Mouse (Mus musculus): ENCODE data around the gene Mettl5. TPM values are rescaled to one million over a fixed set of nuclear protein-coding genes. Genes with fewer than 3 reads are reported as not detected.
A peak's percentile ranks its signal among the peaks of the same experiment; 100 is the strongest.

Gene Mettl5
- polyA plus RNA-seq, 1 experiment: 19.4 TPM

DNA sequence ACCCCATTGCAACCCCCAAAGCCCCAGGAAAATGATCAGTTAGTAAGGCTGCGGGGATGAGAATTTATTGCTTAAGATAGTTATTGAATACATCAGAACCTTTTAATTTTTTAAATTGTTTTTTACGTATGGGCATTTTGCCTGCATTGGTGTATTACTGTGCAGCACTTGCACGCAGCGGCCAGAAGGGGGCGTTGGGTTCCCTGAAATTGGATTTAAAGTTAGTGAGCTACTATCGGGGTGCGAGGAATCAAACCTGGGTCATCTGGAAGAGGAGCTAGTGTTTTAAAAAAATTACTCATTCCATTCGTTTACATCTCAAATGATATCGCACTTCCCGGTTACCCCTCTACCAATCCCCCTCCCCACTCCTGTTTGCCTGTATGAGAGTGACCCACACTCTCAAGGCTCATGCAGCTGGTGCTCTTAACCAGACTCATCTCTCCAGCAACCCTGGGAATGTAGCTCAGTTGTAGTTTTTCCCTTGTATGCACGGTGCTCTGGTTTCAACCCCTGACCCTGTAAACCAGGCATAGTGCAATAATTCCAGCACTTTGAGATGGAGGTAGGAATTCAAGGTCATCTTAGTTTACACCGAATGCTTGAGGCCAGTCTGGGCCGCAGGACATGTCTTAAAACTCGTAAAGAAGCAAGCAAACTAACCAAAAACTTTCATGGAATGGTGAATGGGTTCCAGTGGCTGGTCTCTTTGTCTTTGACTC is 10.2 kb upstream of the Mettl5 start:
- H3K27ac ChIP-seq (ENCODE audit: insufficient read depth, low read depth, low read length): no peak overlapping the region
- peaks cover 2% of the 10 kb centered on the region for H3K4me1 ChIP-seq (ENCODE audit: control insufficient read depth, insufficient read depth, low read length)
- no peak overlapping the region for H3K4me3 ChIP-seq (ENCODE audit: insufficient read depth, low read length)
- TF ChIP-seq CTCF (IDR thresholded peaks at IDR 0.05; ENCODE audit: low read depth, low read length) (peak; percentile 35; the same call in 1 of the 2 replicates), POLR2A (IDR thresholded peaks at IDR 0.05; ENCODE audit: borderline replicate concordance, low read depth, low read length) (no peak)

DNA sequence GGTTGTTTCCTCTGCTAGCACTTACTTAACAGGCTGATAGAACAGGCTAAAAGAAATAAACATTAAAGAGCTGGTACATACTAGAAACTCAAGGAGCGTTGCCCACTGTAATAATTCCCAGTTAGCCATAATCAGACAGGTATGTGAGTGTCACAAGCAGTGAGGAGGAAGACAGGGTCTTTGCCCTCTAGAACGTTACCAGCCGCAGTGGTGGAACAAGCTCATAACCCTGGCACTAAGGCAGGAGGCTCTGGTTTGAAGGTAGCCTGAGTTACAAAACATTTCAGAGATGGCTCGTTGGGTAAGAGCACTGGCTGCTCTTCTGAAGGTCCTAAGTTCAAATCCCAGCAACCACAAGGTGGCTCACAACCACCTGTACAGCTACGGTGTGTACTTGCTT is 8.5 kb upstream of the Mettl5 start:
- TF ChIP-seq CTCF (IDR thresholded peaks at IDR 0.05; ENCODE audit: low read depth, low read length) (no peak), POLR2A (IDR thresholded peaks at IDR 0.05; ENCODE audit: borderline replicate concordance, low read depth, low read length) (no peak)
- Histone ChIP-seq H3K4me3 (ENCODE audit: insufficient read depth, low read length) (no peak overlapping the region), H3K4me1 (ENCODE audit: control insufficient read depth, insufficient read depth, low read length) (peaks cover under 1% of the 10 kb centered on the region), H3K27ac (ENCODE audit: insufficient read depth, low read depth, low read length) (no peak overlapping the region)

DNA sequence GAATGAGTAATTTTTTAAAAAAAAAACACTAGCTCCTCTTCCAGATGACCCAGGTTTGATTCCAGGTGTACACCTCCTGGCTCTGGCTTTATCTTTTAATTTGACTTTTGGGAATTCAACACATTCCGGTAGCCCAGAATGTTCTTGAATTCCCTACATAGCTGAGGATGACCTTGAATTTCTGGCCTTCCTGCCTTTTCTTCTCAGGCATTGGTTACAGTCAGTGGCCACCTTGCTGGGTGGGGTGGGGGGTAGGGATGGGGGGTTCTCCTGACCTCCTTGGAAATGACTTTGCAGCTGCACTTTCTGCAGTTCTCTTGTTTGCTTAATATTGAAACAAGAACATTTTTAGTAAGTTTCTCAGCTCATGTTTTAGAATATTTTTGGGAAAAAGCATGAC is 7.7 kb upstream of the Mettl5 start:
- TF ChIP-seq POLR2A (IDR thresholded peaks at IDR 0.05; ENCODE audit: borderline replicate concordance, low read depth, low read length) (no peak), CTCF (IDR thresholded peaks at IDR 0.05; ENCODE audit: low read depth, low read length) (no peak)
- Histone ChIP-seq H3K4me3 (ENCODE audit: insufficient read depth, low read length) (no peak overlapping the region), H3K27ac (ENCODE audit: insufficient read depth, low read depth, low read length) (no peak overlapping the region), H3K4me1 (ENCODE audit: control insufficient read depth, insufficient read depth, low read length) (no peaks in the 10 kb centered on the region)

DNA sequence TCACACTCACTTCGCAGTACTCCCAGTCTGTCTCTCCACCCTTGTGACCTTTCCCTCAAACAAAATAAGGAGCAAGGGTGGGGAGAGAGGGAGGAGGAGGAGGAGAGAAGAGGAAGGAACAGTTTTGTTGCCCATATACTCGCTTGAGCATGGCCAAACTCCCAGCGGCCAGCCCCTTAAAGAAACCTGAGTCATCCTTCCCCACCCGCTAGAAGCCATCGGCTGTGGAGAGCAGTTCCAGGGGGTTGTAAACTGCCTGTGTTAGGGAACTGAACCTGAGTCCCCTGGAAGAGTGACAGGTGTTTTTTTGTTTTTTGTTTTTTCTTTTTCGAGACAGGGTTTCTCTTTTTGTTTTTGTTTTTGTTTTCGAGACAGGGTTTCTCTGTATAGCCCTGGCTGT is 5.4 kb upstream of the Mettl5 start:
- no peaks in the 10 kb centered on the region for H3K4me1 ChIP-seq (ENCODE audit: control insufficient read depth, insufficient read depth, low read length)
- no peak overlapping the region for H3K27ac ChIP-seq (ENCODE audit: insufficient read depth, low read depth, low read length)
- no peak for TF ChIP-seq CTCF (IDR thresholded peaks at IDR 0.05; ENCODE audit: low read depth, low read length)
- no peak for TF ChIP-seq POLR2A (IDR thresholded peaks at IDR 0.05; ENCODE audit: borderline replicate concordance, low read depth, low read length)
- no peak overlapping the region for H3K4me3 ChIP-seq (ENCODE audit: insufficient read depth, low read length)

DNA sequence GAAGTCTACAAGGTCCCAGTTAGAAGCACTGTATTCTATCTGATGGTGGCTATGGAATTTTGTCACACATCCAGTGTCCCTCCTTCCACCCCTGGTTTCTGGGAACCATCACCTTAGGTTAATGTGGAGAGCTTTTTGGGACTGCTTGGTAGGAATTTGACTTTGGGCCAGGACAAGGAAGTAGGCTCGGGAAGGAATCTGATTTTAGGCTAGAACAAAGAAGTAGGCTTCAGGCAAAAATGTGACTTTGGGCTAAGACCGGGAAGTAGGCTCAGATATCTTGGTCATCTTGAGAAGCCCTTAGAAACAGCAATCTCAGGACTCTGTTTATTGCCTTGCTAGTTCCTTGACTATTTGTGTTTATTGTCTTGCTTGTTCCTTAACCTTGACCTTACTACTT is 3.5 kb upstream of the Mettl5 start:
- no peak for TF ChIP-seq POLR2A (IDR thresholded peaks at IDR 0.05; ENCODE audit: borderline replicate concordance, low read depth, low read length)
- TF ChIP-seq CTCF (IDR thresholded peaks at IDR 0.05; ENCODE audit: low read depth, low read length): no peak

DNA sequence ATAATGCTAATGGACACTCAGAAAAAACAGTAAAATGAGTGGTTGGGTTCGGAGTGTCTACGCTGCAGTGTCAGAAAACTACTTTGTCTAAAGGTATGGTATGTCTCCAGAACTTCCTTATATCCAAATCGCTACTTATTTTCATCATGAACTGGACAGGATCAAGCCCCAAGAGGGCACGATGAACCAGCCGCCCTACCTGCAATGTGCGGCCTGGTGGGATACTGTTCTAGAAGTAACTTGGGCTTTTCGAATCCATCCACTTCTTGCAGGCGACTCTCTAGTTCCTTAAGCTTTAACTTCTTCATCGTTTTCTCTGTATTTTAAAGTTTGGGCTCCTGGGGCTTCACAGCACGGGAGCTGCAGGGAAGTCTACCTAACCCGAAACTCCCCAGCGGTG is 365 bp downstream of the Mettl5 start:
- TF ChIP-seq CTCF (IDR thresholded peaks at IDR 0.05; ENCODE audit: low read depth, low read length) (no peak), POLR2A (IDR thresholded peaks at IDR 0.05; ENCODE audit: borderline replicate concordance, low read depth, low read length) (no peak)
- 0 out of 2 replicates have a peak overlapping the region, but pooled peaks have one; percentile 28 for H3K27ac ChIP-seq (ENCODE audit: insufficient read depth, low read depth, low read length)
- H3K4me1 ChIP-seq (ENCODE audit: control insufficient read depth, insufficient read depth, low read length): peaks cover 4% of the 10 kb centered on the region; the same call in 1 of the 2 replicates
- H3K4me3 ChIP-seq (ENCODE audit: insufficient read depth, low read length): peak overlapping the region; percentile 71

More for the DNA sequence above, 3.5 kb upstream of the Mettl5 start:
- Histone ChIP-seq H3K27ac (ENCODE audit: insufficient read depth, low read depth, low read length) (no peak overlapping the region), H3K4me3 (ENCODE audit: insufficient read depth, low read length) (no peak overlapping the region), H3K4me1 (ENCODE audit: control insufficient read depth, insufficient read depth, low read length) (peaks cover 4% of the 10 kb centered on the region; the same call in 1 of the 2 replicates)

DNA sequence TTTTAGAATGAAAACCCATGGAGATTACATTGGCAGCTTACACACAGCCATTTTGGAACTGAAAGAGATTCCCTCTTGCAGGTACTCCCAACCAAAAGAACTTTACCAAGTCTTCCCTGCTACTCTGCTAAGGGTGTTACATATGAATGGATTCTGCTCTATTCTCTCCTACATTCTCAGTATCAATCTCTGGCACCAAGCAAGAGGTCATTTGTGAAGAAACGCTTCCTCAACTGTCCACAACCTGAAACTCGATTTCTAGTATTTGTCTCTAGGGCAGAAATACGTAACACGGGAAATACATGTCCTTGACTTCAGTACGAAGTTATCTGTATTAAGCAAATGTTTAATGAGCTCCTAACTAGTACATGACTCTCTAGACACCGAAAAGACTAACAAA is 834 bp downstream of the Mettl5 start:
- Histone ChIP-seq H3K4me3 (ENCODE audit: insufficient read depth, low read length) (peak overlapping the region; percentile 71), H3K4me1 (ENCODE audit: control insufficient read depth, insufficient read depth, low read length) (peaks cover 4% of the 10 kb centered on the region; the same call in 1 of the 2 replicates), H3K27ac (ENCODE audit: insufficient read depth, low read depth, low read length) (no peak overlapping the region)
- TF ChIP-seq CTCF (IDR thresholded peaks at IDR 0.05; ENCODE audit: low read depth, low read length) (no peak), POLR2A (IDR thresholded peaks at IDR 0.05; ENCODE audit: borderline replicate concordance, low read depth, low read length) (no peak)

DNA sequence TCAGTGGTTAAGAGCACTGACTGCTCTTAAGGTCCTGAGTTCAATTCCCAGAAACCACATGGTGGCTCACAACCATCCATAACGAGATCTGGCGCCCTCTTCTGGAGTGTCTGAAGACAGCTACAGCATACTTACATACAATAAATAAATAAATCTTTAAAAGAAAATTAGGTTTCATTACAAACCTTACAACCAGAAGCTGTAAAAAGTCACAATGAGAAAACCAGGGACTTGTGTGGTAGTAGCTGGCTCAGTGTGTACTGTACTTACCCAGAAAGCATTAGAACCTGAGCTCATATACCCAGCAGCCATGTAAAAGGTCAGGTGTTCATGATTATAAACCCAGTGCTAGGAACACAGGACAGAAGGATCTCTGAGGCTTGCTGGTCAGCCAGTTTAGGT is 1.4 kb downstream of the Mettl5 start:
- Histone ChIP-seq H3K4me3 (ENCODE audit: insufficient read depth, low read length) (peak overlapping the region; percentile 71; the same call in 1 of the 2 replicates), H3K27ac (ENCODE audit: insufficient read depth, low read depth, low read length) (no peak overlapping the region), H3K4me1 (ENCODE audit: control insufficient read depth, insufficient read depth, low read length) (peaks cover 4% of the 10 kb centered on the region; the same call in 1 of the 2 replicates)
- TF ChIP-seq POLR2A (IDR thresholded peaks at IDR 0.05; ENCODE audit: borderline replicate concordance, low read depth, low read length) (no peak), CTCF (IDR thresholded peaks at IDR 0.05; ENCODE audit: low read depth, low read length) (no peak)

DNA sequence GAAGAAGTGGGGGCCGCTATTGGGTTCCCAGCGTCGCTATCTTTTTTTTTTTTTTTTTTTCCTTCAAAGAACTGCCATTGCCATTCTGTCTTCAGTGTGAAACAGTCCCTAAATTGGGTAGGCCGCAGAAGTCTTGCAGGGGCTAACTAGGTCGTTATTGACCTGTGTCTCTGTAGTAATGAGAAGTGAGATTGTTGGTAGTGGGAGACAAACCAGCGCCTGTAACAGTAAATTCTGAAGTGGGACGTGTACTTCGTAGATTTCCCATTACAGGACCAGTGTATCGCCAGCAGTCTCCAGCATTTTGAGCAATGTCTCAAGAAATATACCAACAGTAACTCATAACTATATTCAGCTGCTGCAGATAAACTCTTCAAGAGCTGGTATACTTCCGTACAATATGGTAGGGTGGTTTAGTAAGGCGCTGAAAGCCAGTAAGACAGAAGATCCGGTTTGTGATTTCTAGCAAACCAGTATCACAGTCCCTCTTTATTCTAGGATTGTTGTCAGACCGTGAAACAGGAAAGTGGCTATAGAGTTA is 23.2 kb downstream of the Mettl5 start:
- Histone ChIP-seq H3K4me3 (ENCODE audit: insufficient read depth, low read length) (peak overlapping the region; percentile 99), H3K27ac (ENCODE audit: insufficient read depth, low read depth, low read length) (peak overlapping the region; percentile 84; the same call in 1 of the 2 replicates), H3K4me1 (ENCODE audit: control insufficient read depth, insufficient read depth, low read length) (peaks cover 7% of the 10 kb centered on the region; the same call in 1 of the 2 replicates)
- no peak for TF ChIP-seq CTCF (IDR thresholded peaks at IDR 0.05; ENCODE audit: low read depth, low read length)
- TF ChIP-seq POLR2A (IDR thresholded peaks at IDR 0.05; ENCODE audit: borderline replicate concordance, low read depth, low read length): no peak

DNA sequence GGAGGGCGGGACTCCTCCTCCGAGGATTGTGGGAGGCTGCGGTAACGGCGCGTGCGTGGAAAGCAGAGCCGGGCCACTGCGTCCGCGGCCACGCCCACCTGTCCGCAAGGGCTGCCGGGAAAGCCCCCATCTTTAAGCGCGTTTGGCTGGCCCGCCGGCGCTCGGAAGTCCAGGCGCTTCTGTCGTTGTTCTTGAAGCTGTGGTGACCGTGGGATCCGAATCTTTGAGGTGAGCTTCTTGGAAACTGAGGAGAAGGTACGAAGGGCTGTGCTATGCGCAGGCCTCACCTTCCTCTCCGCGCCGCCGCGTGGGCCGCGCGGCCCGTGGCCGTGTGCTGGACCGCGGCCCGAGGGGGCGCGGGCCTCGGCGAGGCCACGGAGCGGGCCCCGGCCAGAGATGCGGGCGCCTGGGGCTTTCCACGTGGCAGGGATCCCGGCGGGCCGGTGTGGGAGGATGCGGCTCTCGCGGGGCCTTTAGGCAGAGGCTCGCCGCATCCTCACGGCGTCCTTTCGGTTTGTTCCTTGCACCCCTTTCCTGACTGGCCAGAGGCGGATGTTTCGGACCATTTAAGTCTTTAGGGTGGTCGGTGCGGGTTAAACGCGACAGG is 23.8 kb downstream of the Mettl5 start, which contains the start of gene Ssb:
Gene Ssb (plus strand): TSS at position 78 of the 607 bp plus-strand sequence.
- H3K4me3 ChIP-seq (ENCODE audit: insufficient read depth, low read length): peak within 1 kb of the TSS; percentile 99
- H3K4me1 ChIP-seq (ENCODE audit: control insufficient read depth, insufficient read depth, low read length): peaks cover 7% of the 10 kb centered on the region; the same call in 1 of the 2 replicates
- TF ChIP-seq POLR2A (IDR thresholded peaks at IDR 0.05; ENCODE audit: borderline replicate concordance, low read depth, low read length) (no peak), CTCF (IDR thresholded peaks at IDR 0.05; ENCODE audit: low read depth, low read length) (no peak)
- H3K27ac ChIP-seq (ENCODE audit: insufficient read depth, low read depth, low read length): peak within 1 kb of the TSS; percentile 91
